Mouse (Mus musculus): ENCODE data around the gene Sema6d.

Sema6d gene

DNA sequence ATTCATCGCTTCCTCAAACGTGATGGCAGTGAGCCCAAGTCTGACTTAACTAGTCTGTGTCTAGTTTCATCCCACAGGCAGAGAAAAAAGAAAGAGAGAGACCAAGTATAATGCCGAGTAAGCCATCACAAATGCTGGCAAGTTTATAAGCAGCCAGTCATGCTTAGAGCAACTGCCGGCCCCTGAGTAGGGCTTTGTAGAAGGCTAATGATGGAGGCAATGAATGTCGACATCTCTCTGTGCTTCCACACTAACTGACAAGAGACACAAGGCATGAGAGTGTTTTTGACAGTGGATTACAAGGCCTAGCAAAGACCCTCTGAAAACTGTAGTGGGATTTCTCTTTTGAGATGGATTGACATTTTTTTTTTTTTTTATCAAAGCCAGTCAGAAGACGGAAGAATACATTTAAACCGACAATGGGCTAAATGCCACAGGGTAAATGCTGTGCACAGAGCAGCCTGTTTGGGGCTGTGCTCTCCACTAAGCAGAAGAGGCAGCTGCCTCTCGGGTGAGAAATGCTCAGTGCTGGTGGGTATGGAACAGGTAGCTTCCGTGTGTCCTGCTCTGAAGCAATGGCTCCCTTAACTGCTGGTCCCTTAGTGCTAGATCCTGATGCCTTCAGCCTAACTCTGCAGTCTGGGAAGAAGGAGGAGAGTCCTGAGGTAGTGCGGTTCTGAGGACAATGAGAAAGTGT, 380.7 kb downstream of the Sema6d start:
- DNase-seq (ENCODE audit: low spot score in 2 of 2): no peak

DNA sequence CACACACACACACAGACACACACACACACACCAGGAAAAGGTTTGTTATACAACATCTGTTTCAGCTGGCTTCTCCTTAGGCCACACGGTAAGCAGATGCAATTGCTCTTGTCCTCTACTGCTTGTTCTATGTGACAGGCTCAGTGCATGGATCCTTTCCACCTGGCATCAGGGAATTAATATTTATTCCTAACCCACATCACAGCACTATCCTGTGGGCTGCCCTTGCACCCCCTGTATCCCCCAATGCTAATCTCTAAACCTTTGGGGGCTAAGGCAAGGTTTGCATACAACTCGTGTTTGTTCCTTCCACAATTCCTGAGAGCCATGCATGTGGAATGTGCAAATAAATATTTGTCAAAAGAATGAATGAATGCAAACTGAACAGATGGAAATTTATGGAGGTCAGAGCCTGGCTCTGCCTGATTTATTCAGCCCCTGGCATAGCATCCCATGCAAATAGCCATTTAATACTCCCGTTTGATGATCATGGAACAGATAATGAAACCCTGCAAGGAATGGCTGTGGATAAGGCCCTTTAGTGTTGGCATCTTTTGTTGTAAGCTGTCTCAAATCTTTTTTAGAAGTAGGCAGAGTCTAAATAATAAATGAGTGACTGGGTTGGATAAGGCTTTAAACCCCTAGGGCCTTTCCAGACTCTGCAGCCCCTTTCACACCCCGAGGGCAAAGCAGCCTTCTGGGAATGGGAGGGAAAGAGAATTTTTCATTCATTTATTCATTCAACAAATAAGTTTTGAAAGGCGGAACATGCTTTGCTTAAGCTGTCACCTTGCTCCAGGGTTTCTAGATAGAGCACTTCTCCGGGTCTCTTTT, 383.1 kb downstream of the Sema6d start:
- no peak for DNase-seq (ENCODE audit: low spot score in 2 of 2)

DNA sequence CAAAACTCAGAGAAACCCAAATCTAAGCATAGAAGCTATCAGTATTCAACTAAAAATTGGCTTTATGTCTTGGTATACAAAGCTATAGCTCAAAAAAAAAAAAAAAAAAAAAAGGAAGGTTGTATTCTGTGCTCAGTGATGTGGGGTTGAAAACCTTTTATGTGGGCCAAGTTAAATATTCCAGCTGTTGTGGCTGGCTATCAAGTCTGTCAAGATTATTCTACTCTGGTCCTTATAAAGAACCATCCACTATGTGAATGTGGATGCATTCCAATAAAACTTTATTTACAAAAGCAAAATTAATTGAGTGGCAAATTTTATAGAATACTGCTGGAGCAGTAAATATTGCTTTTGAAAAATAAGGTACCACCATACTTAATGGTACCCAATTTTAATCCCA, 388.1 kb downstream of the Sema6d start:
- DNase-seq (ENCODE audit: low spot score in 2 of 2): no peak

DNA sequence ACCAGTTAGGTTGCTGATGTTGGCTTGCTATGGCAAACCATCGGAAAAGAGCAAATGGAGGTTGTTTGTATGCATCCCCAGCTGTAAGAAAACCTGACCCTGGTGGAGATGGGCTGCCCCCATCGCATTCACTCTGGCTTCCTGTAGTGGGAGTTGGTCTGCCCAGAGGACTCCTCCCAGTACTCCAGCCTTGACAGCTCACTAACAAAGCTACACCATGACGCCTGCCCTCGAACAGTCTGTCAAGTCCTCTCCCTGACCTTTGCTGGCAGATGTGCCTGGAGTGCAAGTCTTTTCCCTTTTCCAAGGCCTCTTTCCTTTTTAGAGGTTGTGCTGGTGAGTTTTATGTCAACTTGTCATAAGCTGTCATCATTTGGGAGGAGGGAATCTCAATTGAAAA, 388.8 kb downstream of the Sema6d start:
- no peak for DNase-seq (ENCODE audit: low spot score in 2 of 2)

DNA sequence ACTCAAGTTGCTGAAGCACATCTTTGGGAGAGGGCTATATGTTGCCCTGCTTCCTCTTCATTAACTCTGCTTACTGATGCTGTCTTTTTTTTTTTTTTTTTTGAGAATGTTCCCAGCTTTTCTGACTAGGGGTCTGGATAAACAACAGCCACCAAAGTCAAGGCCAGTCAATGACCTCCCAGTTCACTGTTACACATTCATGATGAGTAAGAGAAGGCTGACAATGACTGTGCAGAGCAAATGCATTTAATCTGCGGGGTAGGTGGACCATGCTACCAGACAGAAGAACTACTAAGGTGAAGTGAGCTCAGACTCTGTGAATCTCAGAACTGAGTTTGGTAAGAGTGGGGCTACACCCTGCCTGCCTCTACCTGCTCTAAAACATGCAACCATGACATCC, 396.0 kb downstream of the Sema6d start:
- no peak for DNase-seq (ENCODE audit: low spot score in 2 of 2)

DNA sequence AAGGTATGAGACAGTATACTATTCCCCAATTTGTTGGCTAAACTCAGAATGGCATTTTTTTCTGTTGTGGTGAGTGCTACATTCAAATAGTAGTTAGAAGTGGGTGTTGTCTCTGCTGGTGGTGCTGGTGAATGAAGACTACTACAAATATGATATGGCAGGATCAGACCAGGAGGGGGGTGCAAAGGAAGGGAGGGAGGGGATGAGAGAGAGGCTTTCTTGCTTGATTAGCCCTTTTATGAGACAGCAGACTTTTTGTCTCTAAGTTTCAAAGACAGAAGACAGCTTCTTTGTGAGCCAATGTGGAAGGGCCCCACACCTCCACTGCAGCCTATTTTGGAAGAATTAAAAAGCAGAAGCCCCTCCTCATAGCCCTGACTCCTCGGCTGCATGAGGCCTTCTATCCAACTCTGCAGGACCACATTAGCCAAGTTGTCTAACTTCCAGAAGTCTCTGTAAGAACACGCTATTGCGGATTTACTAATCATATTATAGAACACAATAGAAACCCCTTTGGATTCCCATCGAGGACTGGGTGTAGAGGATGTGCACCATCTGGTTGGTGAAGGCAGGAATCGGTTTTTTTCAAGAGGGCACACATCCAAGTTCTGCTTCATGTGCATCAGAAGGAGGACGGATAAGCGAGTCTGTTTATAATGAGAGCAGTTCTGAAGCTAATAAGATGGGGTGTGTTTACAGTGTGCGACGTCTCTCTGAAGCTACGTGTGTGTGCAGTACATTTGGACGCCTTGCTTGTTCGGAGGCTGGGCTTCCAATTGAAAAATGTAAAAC, 400.4 kb downstream of the Sema6d start:
- peak; percentile 22 to 35 for DNase-seq (ENCODE audit: low spot score in 2 of 2)

DNA sequence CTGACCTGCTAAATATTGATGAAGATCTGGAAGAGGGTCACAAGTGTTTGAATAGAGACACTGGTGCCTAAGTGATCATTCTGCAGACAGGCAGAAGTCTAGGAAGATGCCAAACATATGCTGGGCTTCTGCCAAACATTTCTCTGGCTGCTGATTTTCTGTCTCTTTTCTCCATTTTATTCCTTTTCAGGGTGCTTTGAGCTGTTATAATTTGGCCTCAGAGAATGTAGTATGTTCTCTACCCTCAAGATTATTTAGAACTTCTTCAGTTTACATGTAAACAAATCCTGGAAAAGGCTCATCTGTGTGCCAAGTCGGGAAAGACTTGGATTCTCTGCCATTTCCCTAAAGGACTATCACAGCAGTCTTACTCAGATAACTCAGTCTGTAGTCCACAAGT, 406.0 kb downstream of the Sema6d start:
- no peak for DNase-seq (ENCODE audit: low spot score in 2 of 2)

DNA sequence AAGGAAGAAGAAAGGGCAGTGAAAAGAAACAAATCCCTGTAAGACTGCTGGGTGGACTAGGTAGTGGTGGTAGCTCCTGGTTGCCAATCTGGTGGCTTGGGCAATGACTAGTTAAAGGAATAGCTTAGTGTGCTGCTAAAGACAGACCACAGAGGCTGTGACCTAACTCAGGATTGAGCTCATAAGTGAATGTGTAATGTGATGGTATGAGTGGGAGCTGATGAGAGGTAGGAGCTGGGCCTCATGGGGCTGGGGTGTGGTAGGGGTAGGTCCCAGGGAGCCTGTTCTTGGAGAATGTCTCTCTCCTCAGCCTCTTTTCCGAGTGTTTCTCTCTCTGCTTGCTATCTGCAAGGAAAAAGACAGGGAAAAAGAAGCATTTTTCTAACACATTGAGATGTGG, 409.9 kb downstream of the Sema6d start:
- DNase-seq (ENCODE audit: low spot score in 2 of 2): no peak

DNA sequence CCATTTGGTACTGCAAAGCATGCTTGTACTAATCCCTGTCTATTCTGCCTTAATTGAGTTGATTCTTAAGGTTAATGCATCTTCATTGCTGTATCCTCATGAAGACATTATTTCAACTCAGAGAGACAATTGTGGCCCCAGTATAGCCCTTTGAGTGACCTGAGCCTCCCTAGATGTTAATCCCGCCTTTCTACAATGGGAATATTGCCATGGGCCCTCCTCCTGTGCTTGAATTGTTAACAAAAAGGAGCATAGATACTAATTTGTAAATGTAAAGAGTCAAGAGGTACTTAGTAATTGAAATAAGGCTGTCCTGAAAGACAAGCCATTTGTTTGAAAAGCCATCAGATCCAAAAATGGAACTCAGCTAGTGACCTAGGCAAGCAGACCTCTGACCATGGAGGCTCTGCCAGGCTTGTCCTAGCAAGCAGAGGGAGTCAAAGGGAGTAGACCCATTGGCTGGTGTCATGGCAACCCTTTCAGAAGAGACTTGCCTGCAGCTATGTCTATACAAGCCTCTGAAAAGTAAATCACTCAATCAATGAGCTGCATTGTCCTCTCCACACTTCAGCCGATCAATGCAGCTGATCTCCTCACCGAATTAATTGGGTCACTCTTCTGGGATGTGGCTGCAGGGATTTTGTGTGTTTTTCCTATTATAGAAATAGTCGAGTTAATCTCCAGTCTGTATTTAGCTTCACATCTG, 416.2 kb downstream of the Sema6d start:
- no peak for DNase-seq (ENCODE audit: low spot score in 2 of 2)

DNA sequence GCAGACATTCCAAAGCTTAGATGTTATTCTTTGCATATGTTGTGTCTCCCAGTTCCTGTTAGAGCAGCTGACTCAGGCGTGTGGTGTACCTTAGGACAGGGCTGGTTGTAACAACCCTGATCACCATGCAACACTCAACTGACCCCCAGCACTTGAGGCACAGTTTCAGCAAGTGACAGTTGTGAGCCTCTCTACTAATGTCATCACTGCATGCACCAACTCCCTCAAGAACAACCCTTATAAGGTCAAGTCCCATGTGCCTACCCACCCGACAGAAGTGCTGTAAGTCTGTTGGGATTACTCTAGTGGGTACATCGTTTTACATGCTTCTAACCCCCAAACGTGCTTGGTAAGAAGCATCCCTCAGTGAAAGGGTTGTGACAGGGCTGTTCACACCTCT, 418.0 kb downstream of the Sema6d start:
- DNase-seq (ENCODE audit: low spot score in 2 of 2): no peak

DNA sequence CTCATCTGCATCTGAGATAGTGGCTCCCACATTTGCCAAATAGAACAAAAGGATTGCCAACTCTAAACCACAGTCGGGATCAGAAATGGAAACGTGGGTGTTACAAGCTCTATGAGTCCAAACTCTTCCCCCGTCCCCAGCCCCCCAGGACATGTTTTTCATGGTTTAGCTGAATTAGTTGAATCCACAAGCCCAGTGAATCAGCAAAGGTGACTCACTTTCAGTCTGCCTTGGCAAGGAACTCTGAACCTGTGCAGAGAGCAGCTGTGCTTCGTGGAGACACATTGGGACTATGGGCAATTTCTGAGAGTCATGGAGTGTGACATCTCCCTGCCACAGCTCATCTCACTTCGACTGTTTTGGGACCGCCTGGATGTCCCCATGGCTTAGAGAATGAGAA, 419.7 kb downstream of the Sema6d start:
- DNase-seq (ENCODE audit: low spot score in 2 of 2): peak in 1 of 2 experiments; percentile 59

DNA sequence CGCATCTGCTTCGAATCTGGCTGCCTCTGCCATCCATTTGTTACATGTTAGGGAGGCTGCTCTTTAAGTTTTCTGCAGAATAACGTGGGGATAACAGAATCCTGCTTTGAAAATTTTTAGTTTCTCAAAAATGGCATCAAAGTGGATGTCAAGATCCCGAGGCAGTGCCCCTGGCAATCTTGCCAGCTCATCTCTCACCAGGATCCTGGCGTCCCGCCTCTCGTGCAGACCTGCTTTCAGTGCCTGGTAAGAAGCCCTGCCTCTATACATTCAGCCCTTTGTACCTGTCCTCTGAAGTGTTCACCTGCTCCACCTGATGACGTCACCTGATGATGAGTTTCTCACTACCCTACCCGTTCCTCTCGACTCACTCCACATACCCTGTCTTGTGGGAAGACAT, 422.1 kb downstream of the Sema6d start:
- no peak for DNase-seq (ENCODE audit: low spot score in 2 of 2)

DNA sequence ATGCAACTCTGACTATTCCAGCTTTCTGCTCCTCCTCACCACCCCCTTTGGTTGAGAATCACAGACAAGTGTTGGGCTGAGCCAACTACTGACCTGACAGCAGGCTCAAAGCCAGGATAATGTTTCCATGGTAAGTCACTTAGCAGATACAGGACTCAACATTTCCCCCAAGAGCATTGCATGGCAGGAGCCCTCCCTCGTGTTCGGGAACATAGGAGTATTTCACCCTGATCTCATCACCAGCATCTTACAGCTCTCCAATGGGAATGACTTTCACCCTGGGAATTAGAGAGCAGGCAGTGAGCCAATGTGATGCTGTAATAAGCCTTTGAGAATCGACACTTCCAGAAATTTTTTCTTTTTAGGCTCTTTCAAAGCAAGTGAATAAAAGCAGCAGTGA, 432.7 kb downstream of the Sema6d start:
- DNase-seq (ENCODE audit: low spot score in 2 of 2): no peak

DNA sequence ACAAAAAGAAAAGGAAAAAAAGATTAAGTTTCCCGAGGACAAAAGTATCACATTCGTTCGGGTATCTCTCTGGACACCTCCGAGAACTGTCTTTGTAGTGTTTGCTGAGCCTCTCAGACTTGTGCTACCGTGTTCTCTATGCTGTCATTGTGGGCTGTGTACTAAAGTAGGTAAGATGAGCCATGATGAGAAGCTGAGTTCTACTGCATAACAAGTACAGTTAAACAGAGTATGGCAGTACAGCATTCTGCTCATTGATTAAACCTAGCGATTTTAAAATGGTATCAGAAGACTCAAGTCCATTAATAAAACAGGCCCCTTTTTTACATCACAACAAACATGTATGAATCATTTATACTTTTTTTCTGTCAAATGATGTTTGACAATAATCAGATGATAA, 433.9 kb downstream of the Sema6d start:
- no peak for DNase-seq (ENCODE audit: low spot score in 2 of 2)

DNA sequence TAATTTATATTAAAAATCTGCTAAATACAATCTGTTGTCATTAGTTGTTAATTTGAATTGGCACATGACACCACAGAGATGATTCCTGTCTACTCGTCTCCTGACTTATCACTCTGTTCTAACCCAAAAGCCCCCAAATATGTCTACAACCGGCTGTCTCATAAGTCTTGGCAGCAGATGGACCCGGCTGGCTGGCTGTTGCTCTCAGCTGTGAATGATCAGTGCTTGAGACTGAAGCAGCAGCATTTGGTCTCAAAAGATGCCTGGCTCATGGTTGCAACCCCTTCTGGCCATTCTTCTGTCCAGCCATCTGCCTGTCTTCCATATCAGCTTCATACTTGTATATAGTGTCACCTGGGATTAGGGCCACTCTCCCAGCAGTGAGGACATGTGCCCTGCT, 434.4 kb downstream of the Sema6d start:
- DNase-seq (ENCODE audit: low spot score in 2 of 2): no peak

DNA sequence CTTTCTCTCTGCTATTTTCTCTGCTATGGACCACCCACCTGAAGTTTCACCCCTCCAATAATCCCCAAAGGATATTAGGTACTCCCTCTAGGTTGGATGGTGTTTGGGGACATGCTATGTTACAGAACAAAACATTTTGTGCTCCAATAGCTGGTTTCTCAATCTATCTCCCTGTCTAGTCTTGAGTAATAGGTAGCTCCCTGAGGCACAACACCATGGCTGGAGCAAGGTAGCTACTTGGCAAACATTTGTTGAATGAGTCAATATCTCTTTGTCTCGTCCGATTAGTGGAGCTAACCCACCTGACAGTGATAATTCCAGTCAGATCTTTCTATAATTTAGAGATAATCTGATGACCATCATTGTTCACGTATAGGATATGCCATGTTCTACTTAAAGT, 437.9 kb downstream of the Sema6d start:
- no peak for DNase-seq (ENCODE audit: low spot score in 2 of 2)

DNA sequence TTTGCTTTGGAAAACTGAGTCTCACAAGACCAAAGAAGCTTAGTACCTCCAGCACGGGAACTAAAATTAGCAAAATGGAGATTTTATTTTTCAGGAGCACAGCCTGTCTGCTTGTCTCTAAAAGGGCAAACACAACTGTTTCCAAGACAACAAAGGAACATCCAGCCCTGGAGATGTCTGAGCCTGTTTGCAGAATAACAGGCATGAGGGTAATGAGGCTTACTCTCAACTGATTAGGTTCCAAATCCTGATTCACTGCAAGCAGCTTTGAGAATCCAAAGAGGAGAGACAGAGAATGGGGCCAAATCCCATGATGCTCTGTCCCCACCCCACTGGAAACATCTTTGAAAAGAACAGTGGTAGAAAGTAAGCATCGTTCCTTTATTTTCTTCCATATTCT, 440.7 kb downstream of the Sema6d start:
- DNase-seq (ENCODE audit: low spot score in 2 of 2): no peak

DNA sequence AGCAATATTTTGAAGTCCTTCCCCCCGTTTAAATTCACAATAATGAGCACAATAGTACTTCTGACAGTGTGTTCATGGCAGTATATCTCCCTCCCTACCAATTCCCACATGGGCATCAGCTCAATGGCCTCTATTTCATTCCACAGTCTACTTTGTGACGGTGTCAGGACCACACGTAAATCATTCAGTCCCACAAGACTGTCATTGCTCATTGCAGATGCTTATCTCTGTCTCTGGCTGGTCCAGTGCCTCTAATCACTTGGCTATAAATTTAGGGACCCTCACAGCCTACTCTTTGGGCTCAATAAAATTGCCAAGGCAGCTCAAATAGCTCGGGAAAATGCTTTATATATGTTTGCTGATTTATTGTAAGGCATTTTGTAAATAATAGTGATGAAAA, 441.3 kb downstream of the Sema6d start:
- DNase-seq (ENCODE audit: low spot score in 2 of 2): no peak

DNA sequence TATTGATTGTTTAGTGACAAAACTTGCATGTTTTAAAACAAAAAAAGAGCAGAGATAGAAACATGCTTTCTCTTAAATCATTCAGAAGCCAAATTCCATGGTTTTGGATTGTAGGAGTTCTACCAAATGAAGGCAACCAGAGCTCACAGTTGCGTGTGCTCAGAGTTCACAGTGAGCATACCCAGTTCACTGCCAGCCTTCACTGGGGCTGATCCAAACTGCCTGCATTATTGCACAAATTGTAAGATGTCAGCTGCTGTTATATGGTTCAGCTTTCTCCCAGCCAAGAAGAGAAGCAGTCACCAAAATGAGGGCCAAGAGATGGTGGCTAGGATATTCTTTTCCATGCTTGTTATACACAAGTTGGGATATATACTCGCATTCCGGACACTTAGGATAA, 443.1 kb downstream of the Sema6d start:
- DNase-seq (ENCODE audit: low spot score in 2 of 2): no peak

DNA sequence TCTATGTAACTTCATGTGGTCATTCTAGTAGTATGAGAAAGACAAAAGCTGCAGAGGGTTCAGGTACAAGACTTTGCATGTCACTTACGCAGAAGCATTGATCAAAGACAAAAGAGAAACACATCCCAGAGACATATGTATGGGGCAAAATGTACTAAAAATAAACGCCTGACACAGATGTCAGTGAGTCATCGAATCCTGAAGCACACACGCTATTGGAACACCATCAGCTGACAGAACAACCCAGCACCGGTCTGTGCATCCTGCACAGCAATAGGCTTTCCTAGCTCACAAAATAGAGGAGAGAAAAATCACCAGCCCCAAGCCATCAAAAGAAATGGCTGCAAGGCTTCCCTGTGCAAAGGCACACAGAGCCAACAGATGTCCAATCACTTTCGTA, 443.8 kb downstream of the Sema6d start:
- peak in 1 of 2 experiments; percentile 46 for DNase-seq (ENCODE audit: low spot score in 2 of 2)

DNA sequence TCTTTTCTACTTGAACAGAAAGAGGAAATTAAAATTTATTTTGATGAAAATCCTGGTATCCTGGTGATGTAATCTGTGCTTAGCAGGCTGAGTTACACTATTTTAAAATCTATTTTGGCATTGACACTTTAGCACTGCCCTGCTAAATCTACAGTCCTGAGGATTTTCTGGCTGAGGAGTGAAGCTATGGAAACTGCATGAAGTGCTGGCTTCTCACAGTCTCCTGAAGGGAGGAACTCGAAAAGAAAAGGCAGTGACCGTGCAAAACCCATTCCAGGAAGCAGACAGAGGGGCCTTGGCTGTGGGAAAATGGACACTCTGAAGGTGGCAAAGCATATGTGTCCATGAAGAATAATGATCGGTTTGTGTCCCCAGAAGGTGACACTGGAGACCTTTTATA, 460.5 kb downstream of the Sema6d start:
- no peak for DNase-seq (ENCODE audit: low spot score in 2 of 2)

Measured in left cerebral cortex, adult 9 months (tissue).